In the genomic region with DNA sequence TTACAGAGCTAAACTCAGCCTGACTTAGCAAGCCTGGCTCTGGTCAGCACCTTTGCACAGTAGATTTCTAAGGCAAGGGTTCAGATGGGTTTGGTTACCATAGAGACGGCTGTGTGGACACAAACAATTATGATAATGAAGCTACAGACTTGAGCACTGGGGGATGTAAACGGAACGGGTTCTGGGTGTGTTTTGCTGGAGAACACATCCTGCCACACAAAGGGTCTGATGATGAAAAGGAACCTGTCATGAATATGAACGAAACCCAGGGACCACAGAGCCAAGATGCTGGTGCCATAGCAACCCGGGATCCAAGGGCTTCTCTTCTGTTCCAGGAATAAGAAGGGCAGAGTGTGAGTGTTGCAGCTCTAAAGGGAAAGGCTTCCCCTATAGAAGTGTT, we compare ENCODE assay signal across 8 mouse cellular contexts. TPM values are rescaled to one million over a fixed set of nuclear protein-coding genes. Genes with fewer than 3 reads are reported as not detected.
A peak's percentile ranks its signal among the peaks of the same experiment; 100 is the strongest.
DNase-seq lines count a peak whose midpoint lies in the region; ATAC-seq and TF ChIP-seq lines count a peak whose summit lies in the region.

A gene (plus strand): TSS at position 177 of the 400 bp plus-strand sequence.

- no peak for ATAC-seq in kidney, embryonic 15.5 days (replicated peaks; ENCODE audit: low FRiP score)
- ATAC-seq in hindbrain, embryonic 11.5 days (ENCODE audit: low FRiP score): peak; percentile 76
- peak; percentile 75 for ATAC-seq in midbrain, embryonic 13.5 days

- 79% methylated on average over 5 of the region's 5 CpGs for WGBS in kidney, embryonic 15.5 days
- WGBS in hindbrain, embryonic 11.5 days: 35% methylated on average over 5 of the region's 5 CpGs
- 11% methylated on average over 5 of the region's 5 CpGs for WGBS in midbrain, embryonic 13.5 days

- H3K27ac ChIP-seq in kidney, embryonic 15.5 days: peak within 1 kb of the TSS; percentile 67
- H3K27ac ChIP-seq in bone marrow macrophage, adult 2 months (ENCODE audit: insufficient read depth, low read depth, low read length): peak within 1 kb of the TSS; percentile 54
- H3K27ac ChIP-seq in hindbrain, embryonic 11.5 days (ENCODE audit: low read depth, low read length): peak within 1 kb of the TSS; percentile 84
- H3K27ac ChIP-seq in midbrain, embryonic 13.5 days: peak within 1 kb of the TSS; percentile 72

- H3K36me3 ChIP-seq in kidney, embryonic 15.5 days: peaks cover 17% of the 10 kb centered on the region
- no peaks in the 10 kb centered on the region for H3K36me3 ChIP-seq in hindbrain, embryonic 11.5 days (ENCODE audit: control insufficient read depth, insufficient read depth, low read length)
- peaks cover 16% of the 10 kb centered on the region for H3K36me3 ChIP-seq in midbrain, embryonic 13.5 days

- H3K4me1 ChIP-seq in kidney, embryonic 15.5 days: peaks cover 15% of the 10 kb centered on the region
- peaks cover 8% of the 10 kb centered on the region for H3K4me1 ChIP-seq in bone marrow macrophage, adult 2 months (ENCODE audit: control insufficient read depth, insufficient read depth, low read length)
- H3K4me1 ChIP-seq in hindbrain, embryonic 11.5 days (replicated peaks; ENCODE audit: control insufficient read depth, insufficient read depth, low read length): peaks cover 11% of the 10 kb centered on the region
- H3K4me1 ChIP-seq in midbrain, embryonic 13.5 days (replicated peaks): peaks cover 26% of the 10 kb centered on the region

- TF ChIP-seq CTCF in bone marrow macrophage, adult 2 months (IDR thresholded peaks at IDR 0.05; ENCODE audit: low read depth, low read length): no peak

- H3K4me2 ChIP-seq in kidney, embryonic 15.5 days: peak within 1 kb of the TSS; percentile 67
- peak within 1 kb of the TSS; percentile 57 for H3K4me2 ChIP-seq in hindbrain, embryonic 11.5 days (replicated peaks; ENCODE audit: low read depth, low read length)
- peak within 1 kb of the TSS; percentile 80 for H3K4me2 ChIP-seq in midbrain, embryonic 13.5 days (replicated peaks)

- peak within 1 kb of the TSS; percentile 83 for H3K9ac ChIP-seq in kidney, embryonic 15.5 days
- H3K9ac ChIP-seq in hindbrain, embryonic 11.5 days (ENCODE audit: low read depth, low read length): peak within 1 kb of the TSS; percentile 83
- H3K9ac ChIP-seq in midbrain, embryonic 13.5 days (replicated peaks): peak within 1 kb of the TSS; percentile 85

- H3K27me3 ChIP-seq in kidney, embryonic 15.5 days: no peaks in the 10 kb centered on the region
- H3K27me3 ChIP-seq in hindbrain, embryonic 11.5 days (ENCODE audit: control insufficient read depth, insufficient read depth, low read length): no peaks in the 10 kb centered on the region
- no peaks in the 10 kb centered on the region for H3K27me3 ChIP-seq in midbrain, embryonic 13.5 days

- no peak for TF ChIP-seq POLR2A in bone marrow macrophage, adult 2 months (IDR thresholded peaks at IDR 0.05; ENCODE audit: borderline replicate concordance, low read depth, low read length)

- no peak for DNase-seq in kidney, postnatal 10 days
- peak; percentile 63 for DNase-seq in hindbrain, embryonic 11.5 days (ENCODE audit: low spot score)
- no peak for DNase-seq in adrenal gland, postnatal 14 days
- DNase-seq in cerebellum, postnatal 36 days: no peak
- no peak for DNase-seq in kidney, postnatal 4 days

- peak within 1 kb of the TSS; percentile 85 for H3K4me3 ChIP-seq in kidney, embryonic 15.5 days (replicated peaks)
- H3K4me3 ChIP-seq in bone marrow macrophage, adult 2 months (ENCODE audit: insufficient read depth, low read length): peak within 1 kb of the TSS; percentile 81
- H3K4me3 ChIP-seq in hindbrain, embryonic 11.5 days (ENCODE audit: low read depth, low read length): peak within 1 kb of the TSS; percentile 81
- H3K4me3 ChIP-seq in midbrain, embryonic 13.5 days (replicated peaks): peak within 1 kb of the TSS; percentile 79

- H3K9me3 ChIP-seq in kidney, embryonic 15.5 days (replicated peaks): no peaks in the 10 kb centered on the region
- no peaks in the 10 kb centered on the region for H3K9me3 ChIP-seq in hindbrain, embryonic 11.5 days (ENCODE audit: control insufficient read depth, low read length)
- no peaks in the 10 kb centered on the region for H3K9me3 ChIP-seq in midbrain, embryonic 13.5 days

RNA-seq across cellular contexts. Expression of the gene that starts here (rescaled TPM):
- polyA plus RNA-seq in kidney, embryonic 15.5 days (2015; fragmentation: Nextera tagmentation; extraction: Ambion mirVana): 8.3 and 8.5 TPM in 2 replicates
- polyA plus RNA-seq in bone marrow macrophage, adult 2 months (2012; ENCODE audit: insufficient read depth, insufficient read length, missing spikeins): 3.1 and 3.3 TPM in 2 replicates
- 8.7 and 10.0 TPM in 2 replicates for polyA plus RNA-seq in hindbrain, embryonic 11.5 days (2014; fragmentation: Nextera tagmentation; extraction: Ambion mirVana)
- 10.8 and 11.1 TPM in 2 replicates for polyA plus RNA-seq in midbrain, embryonic 13.5 days (2015; fragmentation: Nextera tagmentation; extraction: Ambion mirVana)
- total RNA-seq in adrenal gland, postnatal 14 days (2021): 4.4 and 6.4 TPM in 2 replicates
